Mouse (Mus musculus) activated CD4-positive, CD25-positive, alpha-beta regulatory T cell, adult 9 weeks (primary cell): ENCODE data around the gene Gabpb2. TPM values are rescaled to one million over a fixed set of nuclear protein-coding genes. Genes with fewer than 3 reads are reported as not detected.

Experiments used
- polyA plus RNA-seq: library from polyadenylated mRNA; unstranded; fragments of 100-300 nt; shearing (Covaris generic); gene quantifications from one replicate; pipeline ENCODE4 v1.2.1, GENCODE M21; 2017

The Gabpb2 gene
- polyA plus RNA-seq, result 37.4 TPM

DNA sequence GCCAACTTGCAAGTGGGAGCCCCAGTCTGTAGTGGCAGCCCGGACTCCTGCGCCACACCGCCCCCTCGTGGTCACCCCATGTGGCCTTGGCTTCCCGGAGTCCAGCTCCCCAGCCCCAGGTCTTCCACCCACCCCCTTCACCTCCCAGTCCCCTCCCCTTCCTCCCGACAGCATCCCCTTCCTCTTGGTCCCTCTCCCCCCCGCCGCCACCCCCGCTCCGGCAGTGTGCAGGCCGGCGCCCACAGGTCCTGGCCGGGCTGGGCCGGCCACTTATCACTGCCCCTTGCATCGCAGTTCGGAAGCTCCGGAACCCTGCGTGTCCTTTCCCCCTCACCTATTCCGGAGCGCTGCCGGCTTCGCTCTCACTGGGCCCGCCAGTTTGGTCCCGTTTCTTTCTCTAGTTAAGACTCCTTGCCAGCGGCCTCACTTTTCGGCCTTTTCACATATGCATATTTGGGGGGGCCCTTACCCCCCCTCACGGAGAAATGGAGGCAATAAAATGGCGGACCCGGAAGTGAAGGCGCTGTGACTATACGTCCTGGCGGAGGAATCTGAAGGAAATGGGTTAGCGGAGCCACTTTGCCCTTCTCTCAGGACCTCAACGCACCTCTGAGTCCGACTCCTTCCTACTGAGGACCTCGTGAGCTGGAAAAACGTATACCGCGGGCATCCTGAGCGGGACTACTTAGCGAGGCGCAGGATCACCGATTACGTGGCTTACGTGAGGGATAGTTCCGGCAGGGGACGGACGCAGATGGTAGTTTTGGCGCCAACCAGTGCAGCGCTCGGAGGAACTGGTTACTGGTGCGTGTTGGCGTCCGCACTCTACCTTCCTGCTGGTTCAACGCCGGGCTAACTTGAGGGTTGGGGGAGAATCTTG is at the start of gene Gabpb2:
TSS of gene Gabpb2 (minus strand) at position 662 of the 880 bp plus-strand sequence.

DNA sequence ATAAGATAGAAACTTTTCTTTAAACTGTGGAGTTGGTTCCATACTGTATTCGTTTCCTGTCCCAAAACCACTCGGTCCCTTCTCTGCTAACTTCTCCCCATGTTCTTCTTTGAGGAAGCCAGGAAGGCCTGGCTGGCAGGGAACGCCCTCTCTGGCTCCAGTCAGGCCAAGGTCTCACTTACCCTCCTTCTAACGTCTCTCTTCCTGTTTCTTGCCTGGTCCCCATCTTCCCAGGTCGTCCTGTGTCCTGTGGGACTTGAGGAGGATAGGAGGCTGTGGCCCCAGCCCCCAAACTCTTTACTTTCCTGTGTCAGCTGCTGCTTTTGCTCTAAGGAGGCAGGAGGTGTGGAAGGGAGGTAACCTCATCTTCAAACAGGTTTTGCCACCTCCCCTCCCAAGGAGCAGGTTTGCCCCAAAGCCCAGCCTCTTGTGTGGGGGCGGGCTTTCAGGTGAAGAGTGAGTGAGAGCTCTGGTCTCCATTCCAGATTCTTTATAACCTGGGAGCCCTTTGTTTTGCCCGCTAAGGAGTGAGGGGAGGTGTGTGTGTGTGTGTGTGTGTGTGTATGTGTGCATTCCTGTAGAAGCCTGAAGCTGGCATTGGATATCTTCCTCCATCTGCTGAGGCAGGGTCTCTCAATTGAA is 33.2 kb upstream of the Gabpb2 start, which contains the start of gene Bnipl:
TSS of gene Bnipl (minus strand) at position 411 of the 642 bp plus-strand sequence.

DNA sequence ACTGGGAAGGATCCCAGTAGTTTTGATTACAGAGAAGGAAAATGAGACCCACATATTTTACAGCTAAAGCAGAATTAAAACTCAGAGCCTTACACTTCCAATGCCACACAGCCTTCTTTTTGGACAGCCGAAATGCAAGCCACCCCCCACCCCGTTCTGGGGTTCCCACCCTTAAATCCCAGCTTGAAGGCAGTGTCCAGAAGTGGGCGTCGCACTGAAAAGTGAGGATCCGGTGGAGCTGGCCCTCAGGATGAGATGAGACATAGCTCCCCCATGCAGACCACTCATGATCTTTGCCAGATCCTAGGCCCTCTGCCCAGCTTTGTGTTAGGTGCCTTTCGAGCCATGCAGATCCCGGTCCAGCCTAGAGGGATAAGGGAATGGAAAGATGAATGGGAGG is 23.8 kb upstream of the Gabpb2 start, which contains the start of gene Gm128:
TSS of gene Gm128 (minus strand) at position 101 of the 400 bp plus-strand sequence.

DNA sequence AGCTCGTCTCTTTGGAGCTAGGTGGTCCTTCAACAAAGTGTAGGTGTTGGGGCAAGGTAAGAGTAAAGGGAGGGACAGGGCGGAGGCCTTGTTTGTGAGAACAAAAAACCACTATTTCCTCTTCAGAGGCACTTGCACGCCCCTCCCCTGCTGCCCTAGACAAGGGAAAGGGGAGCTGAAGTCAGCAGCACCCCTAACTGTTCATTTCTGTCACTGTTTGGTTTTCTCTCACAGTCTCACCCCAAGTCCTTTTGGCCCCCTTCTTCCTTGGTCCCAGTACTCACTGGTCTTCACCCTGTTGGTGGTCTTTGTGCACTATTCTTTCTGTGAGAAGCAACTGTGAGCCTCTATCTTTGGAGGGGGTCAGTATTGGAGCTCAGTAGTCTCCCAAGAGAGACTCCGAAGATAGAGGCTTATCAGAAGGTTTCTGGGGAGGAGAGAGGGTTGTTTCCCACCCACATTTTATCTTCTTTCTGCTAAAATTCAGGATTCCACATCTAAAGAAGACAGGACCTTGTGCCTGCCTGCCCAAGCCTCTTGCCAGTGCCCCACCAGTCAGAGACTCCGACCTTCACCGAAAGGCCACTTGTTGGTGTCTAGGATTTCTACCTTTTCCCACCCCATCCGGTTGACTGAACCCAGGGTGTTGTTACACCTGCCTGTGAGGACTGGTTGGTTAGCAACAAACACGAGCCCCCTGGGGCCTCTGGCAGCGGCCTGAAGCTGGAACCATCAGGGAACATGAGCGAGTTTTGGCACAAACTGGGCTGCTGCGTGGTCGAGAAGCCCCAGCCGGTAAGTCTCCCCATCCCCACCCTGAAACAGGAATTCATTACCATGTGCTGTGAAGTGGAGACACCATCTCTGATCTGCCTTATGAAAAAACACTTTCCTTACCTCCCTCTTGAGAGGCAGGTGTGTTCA is 13.8 kb upstream of the Gabpb2 start, which contains the start of gene Mllt11:
TSS of gene Mllt11 (minus strand) at position 874 of the 924 bp plus-strand sequence.

DNA sequence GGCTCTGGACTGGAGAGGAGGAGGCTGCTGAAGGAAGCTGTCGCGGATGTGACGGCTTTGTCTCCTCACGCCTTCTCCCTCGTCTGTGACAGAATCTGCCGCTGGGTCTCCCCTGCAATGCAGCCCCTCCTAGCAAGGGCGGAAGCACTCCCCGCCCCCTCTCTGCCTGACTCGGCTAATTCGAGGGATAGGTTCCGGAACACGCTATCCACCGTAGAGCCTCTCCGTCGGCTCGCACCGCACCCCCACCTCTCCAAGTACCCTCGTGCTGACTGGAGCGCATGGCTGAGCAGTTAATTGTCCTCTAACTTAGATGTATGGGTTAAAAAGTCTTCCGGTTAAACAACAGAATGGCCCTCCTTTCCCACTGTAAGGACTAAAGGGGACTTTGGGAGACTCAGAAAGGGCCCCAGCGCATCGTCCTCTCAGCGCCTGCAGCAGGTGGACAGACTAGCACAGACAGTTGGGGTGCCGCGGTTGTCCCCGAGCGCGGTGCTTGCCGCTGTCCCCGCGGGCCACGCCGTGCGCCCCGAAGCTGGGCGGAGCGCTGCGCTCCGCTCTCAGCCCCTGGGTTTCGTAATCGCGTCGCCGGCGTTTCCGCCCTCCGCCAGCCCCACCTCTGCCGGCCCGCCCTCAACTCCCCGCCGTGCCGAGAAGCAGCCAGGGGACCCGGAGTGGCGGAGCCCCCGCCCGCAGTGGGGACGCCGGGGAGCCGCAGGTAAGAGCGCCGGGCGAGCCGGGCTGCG is 10.6 kb upstream of the Gabpb2 start, which contains the start of gene Cdc42se1:
TSS of gene Cdc42se1 (plus strand) at position 585 of the 746 bp plus-strand sequence.

DNA sequence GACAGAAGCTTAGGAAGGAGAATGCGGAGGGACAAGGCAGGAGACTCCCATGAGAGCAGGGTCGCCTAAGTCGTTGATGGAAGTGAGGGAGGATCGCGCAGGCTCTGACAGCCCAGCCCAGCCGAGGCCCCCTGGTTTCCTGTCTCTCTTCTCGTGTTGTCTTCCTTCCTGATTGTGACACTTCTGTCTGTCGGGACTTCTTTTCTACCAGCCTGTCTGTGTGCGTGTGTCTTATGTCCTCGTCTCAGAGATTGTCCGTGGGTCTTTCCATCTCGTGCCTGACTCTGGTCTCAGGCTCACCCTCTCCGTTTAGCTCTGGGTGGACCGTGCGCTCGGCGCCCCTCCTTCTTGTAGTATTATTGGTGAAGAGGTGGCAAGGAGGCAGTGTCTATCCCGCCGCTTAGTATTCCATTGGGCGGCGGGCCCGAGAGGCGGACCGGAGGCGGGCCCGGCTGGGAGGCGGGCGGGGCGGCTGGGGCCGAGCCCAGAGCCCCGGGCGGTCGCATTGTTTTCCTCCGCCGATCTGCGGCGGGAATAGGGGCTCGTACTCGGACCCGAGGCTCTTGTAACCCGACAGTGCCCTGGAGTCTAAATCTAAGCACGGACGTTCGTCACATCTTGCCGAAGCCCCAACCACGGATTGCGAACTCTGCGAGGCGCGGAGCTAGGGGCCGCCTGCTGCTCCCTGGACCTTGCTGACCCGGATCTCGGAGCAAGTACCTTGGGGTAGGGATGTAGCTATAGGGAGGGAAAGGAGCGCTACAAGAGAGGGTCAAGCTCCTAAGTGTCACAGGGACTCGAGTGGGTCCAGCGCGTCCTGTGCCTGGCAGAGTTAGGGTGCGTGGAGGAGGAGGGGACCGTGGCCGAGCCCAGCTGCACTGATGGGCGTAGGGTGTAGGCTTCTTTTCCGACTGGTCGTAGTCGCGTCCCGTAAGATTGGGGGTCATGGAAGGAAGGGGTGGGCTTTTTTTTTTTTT is 57.4 kb downstream of the Gabpb2 start, which contains the start of gene Sema6c:
TSS of gene Sema6c (plus strand) at position 471 of the 977 bp plus-strand sequence.

DNA sequence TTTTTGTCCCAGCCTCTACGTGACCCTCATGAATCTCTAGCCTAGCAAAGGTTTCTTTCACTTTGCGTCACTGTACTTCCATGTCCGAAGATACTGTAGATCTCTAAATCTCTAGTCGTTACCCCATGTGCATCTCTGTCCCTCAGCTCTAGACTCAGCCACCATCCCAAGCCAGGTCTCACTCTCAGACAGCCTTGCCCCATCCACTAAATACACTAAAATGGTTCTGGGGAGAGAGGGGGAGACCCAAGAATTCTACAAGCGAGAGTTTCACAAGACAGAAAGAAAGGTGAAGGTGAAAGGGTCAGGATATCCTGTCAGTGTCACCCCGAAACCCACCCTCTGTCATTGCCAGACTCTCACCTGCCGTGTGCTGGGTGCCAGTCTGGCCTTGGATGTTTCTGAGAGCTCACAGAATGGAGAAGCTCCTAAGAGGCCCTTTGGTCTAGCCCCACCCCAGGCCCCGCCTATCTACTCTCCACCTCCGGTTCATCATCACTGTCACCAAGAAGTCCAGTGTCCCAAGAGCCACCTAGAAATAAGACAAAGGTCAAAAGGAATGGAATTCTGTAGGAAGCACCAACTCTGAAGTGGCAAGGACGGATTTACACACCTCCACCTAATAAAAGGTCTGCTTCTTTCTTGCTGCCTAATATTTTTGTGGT is 75.6 kb downstream of the Gabpb2 start, which contains the start of gene Tnfaip8l2:
TSS of gene Tnfaip8l2 (minus strand) at position 409 of the 665 bp plus-strand sequence.

DNA sequence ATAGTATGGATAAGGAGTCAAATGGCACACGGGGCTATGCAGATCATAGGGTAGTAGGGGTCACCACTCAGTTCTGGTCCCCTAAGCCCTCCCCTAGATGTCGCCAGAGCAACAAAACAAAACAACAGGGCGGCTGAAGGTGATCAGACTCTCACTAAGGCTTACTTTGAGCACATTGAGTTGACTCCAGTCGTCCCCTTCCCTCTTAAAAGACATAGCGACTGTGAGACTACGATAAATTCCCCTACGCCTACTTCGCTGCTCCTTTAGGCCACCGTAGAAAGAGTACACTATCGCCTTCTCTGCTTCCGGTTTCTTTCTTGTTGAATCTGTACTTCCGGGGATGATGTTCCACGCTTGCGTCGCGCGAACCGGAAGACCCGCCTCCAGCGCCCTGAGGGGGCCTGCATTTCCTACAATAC is 84.0 kb downstream of the Gabpb2 start, which contains the start of the genes Scnm1 and Lysmd1:
TSS of gene Scnm1 (minus strand) at position 332 of the 422 bp plus-strand sequence.
TSS of gene Lysmd1 (plus strand) at position 409 of the 422 bp plus-strand sequence.

Other genes starting within 250 kb of the Gabpb2 start
- gene Pi4kb, start 243.2 kb downstream of the Gabpb2 start, polyA plus RNA-seq, result 17.3 TPM
- gene Zfp687, start 202.5 kb downstream of the Gabpb2 start, polyA plus RNA-seq, result 84.8 TPM
- gene Psmd4, start 175.3 kb downstream of the Gabpb2 start, polyA plus RNA-seq, result 296 TPM
- gene Pip5k1a, start 111.0 kb downstream of the Gabpb2 start, polyA plus RNA-seq, result 36.4 TPM
- 118 TPM for gene Vps72, start 106.9 kb downstream of the Gabpb2 start, polyA plus RNA-seq
- gene Tmod4, start 93.4 kb downstream of the Gabpb2 start, polyA plus RNA-seq, result 2.9 TPM
- gene Scnm1, start 83.9 kb downstream of the Gabpb2 start, polyA plus RNA-seq, result 117 TPM
- 31.2 TPM for gene Lysmd1, start 83.8 kb downstream of the Gabpb2 start, polyA plus RNA-seq
- 264 TPM for gene Tnfaip8l2, start 75.6 kb downstream of the Gabpb2 start, polyA plus RNA-seq
- 0.38 TPM for gene Sema6c, start 57.5 kb downstream of the Gabpb2 start, polyA plus RNA-seq
- 440 TPM for gene Cdc42se1, start 10.8 kb upstream of the Gabpb2 start, polyA plus RNA-seq
- gene Mllt11, start 14.3 kb upstream of the Gabpb2 start, polyA plus RNA-seq, result 8.8 TPM
- 0.97 TPM for gene Gm128, start 23.7 kb upstream of the Gabpb2 start, polyA plus RNA-seq
- gene Bnipl, start 33.3 kb upstream of the Gabpb2 start, polyA plus RNA-seq, result not detected
- gene Mindy1, start 63.4 kb upstream of the Gabpb2 start, polyA plus RNA-seq, result 28.8 TPM
- gene Prune1, start 64.2 kb upstream of the Gabpb2 start, polyA plus RNA-seq, result 7.2 TPM
- 0.62 TPM for gene Anxa9, start 89.3 kb upstream of the Gabpb2 start, polyA plus RNA-seq
- gene Cers2, start 96.9 kb upstream of the Gabpb2 start, polyA plus RNA-seq, result 274 TPM
- gene Setdb1, start 139.3 kb upstream of the Gabpb2 start, polyA plus RNA-seq, result 47.0 TPM
- not detected for gene 4930558C23Rik, start 184.9 kb upstream of the Gabpb2 start, polyA plus RNA-seq
- gene Arnt, start 216.5 kb upstream of the Gabpb2 start, polyA plus RNA-seq, result 59.4 TPM